18 mouse cellular contexts compared by ENCODE assay signal in genomic region chrX:166338784-166339520, GRCm38 (mm10).
DNase-seq lines count a peak whose midpoint lies in the region; TF ChIP-seq lines count a peak whose summit lies in the region.
"Had no signal": no experiment of that assay in that cellular context is flagged by ENCODE, and none has a peak within 500 bp of the region (broad histone marks: within the 10 kb centered on the region; RNA-seq: fewer than 3 reads in every experiment).

No protein-coding gene starts in this region.

- no peak overlapping the region for H3K4me3 ChIP-seq in cerebellum, adult 2 months (replicated peaks; ENCODE audit: insufficient read depth, low read depth, low read length)
- no peak overlapping the region for H3K4me3 ChIP-seq in hindbrain, embryonic 10.5 days
- H3K4me3 ChIP-seq: heart, embryonic 13.5 days; hindbrain, embryonic 15.5 days; intestine, embryonic 15.5 days; limb, embryonic 15.5 days; liver, embryonic 15.5 days had no signal

- peak; percentile 37 for DNase-seq in left cerebral cortex, adult 11 months (ENCODE audit: low spot score)
- no peak for DNase-seq in left cerebral cortex, postnatal 4 days
- peak in 1 of 2 experiments; percentile 68 for DNase-seq in cerebellum, adult 2 months
- DNase-seq in frontal cortex, postnatal 36 days (ENCODE audit: low spot score in 2 of 2): peak; percentile 61 to 69
- DNase-seq in left cerebral cortex, postnatal 36 days (ENCODE audit: low spot score in 2 of 2): peak; percentile 59 to 62
- DNase-seq in hindbrain, embryonic 10.5 days (ENCODE audit: low spot score): no peak
- DNase-seq in MN1 (ENCODE audit: low spot score): no peak
- DNase-seq: adrenal gland, adult 8-10 months; gastrocnemius, postnatal 10 days; heart, adult 18-20 months; kidney, postnatal 4 days; retina, postnatal 1 day; thymus, postnatal 25 days had no signal

- H3K27ac ChIP-seq in cerebellum, adult 2 months (ENCODE audit: insufficient read depth, low read length): peak overlapping the region; percentile 71; the same call in 1 of the 2 replicates
- H3K27ac ChIP-seq in hindbrain, embryonic 10.5 days: no peak overlapping the region
- H3K27ac ChIP-seq: heart, embryonic 13.5 days; hindbrain, embryonic 15.5 days; intestine, embryonic 15.5 days; limb, embryonic 15.5 days; liver, embryonic 15.5 days had no signal

- intact Hi-C loops in left cerebral cortex, postnatal 4 days (cut with DNase I): no loop called here
- intact Hi-C loops in left cerebral cortex, postnatal 36 days (cut with DNase I): no loop called here

- peaks cover 21% of the 10 kb centered on the region for H3K4me1 ChIP-seq in cerebellum, adult 2 months (ENCODE audit: control insufficient read depth, insufficient read depth, low read length)
- H3K4me1 ChIP-seq in hindbrain, embryonic 10.5 days (replicated peaks): no peaks in the 10 kb centered on the region
- H3K4me1 ChIP-seq: heart, embryonic 13.5 days; hindbrain, embryonic 15.5 days; intestine, embryonic 15.5 days; limb, embryonic 15.5 days; liver, embryonic 15.5 days had no signal

- no peaks in the 10 kb centered on the region for H3K9me3 ChIP-seq in hindbrain, embryonic 10.5 days
- H3K9me3 ChIP-seq: heart, embryonic 13.5 days; hindbrain, embryonic 15.5 days; intestine, embryonic 15.5 days; limb, embryonic 15.5 days; liver, embryonic 15.5 days had no signal

- H3K27me3 ChIP-seq in cerebellum, adult 2 months (ENCODE audit: control insufficient read depth, insufficient read depth, low read length): no peaks in the 10 kb centered on the region
- peaks cover 70% of the 10 kb centered on the region for H3K27me3 ChIP-seq in hindbrain, embryonic 10.5 days (ENCODE audit: insufficient read depth, poor library complexity, severe bottlenecking)
- H3K27me3 ChIP-seq: heart, embryonic 13.5 days; hindbrain, embryonic 15.5 days; intestine, embryonic 15.5 days; liver, embryonic 15.5 days had no signal

- no peak for TF ChIP-seq CTCF in cerebellum, adult 2 months (IDR thresholded peaks at IDR 0.05; ENCODE audit: borderline replicate concordance, insufficient read depth, low read depth, low read length)

- H3K36me3 ChIP-seq in hindbrain, embryonic 10.5 days: no peaks in the 10 kb centered on the region
- H3K36me3 ChIP-seq: heart, embryonic 13.5 days; hindbrain, embryonic 15.5 days; intestine, embryonic 15.5 days; limb, embryonic 15.5 days; liver, embryonic 15.5 days had no signal

- no peak for TF ChIP-seq POLR2A in cerebellum, adult 2 months (IDR thresholded peaks at IDR 0.05; ENCODE audit: borderline replicate concordance, insufficient read depth, low read length)

- 58% methylated on average over 9 of the region's 9 CpGs for WGBS in cerebellum, adult 2 months
- WGBS in hindbrain, embryonic 10.5 days: 93% methylated on average over 9 of the region's 9 CpGs

Comparison
In these comparisons a context has a peak if more than half of its experiments do, and no peak if none do; other contexts are left out.
1. DNase-seq: peak in left cerebral cortex, adult 11 months (single experiment), frontal cortex, postnatal 36 days (2 of 2) and left cerebral cortex, postnatal 36 days (2 of 2); none in left cerebral cortex, postnatal 4 days (single experiment), hindbrain, embryonic 10.5 days (single experiment) and MN1 (single experiment).